In genomic region chr17:65484654-65485053, GRCm38 (mm10) we compare ENCODE assay signal across 18 mouse cellular contexts. TPM values are rescaled to one million over a fixed set of nuclear protein-coding genes. Genes with fewer than 3 reads are reported as not detected.
"Had no signal": no experiment of that assay in that cellular context is flagged by ENCODE, and none has a peak within 500 bp of the region (broad histone marks: within the 10 kb centered on the region; RNA-seq: fewer than 3 reads in every experiment).

No protein-coding gene starts in this region.

- H3K9ac ChIP-seq: liver, embryonic 15.5 days; neural tube, embryonic 12.5 days had no signal

- H3K4me2 ChIP-seq: liver, embryonic 11.5 days; liver, embryonic 15.5 days; neural tube, embryonic 12.5 days had no signal

- H3K4me1 ChIP-seq: liver, embryonic 15.5 days; midbrain, embryonic 10.5 days; neural tube, embryonic 12.5 days had no signal

- H3K9me3 ChIP-seq: liver, embryonic 15.5 days; midbrain, embryonic 10.5 days; neural tube, embryonic 12.5 days had no signal

- DNase-seq: kidney, postnatal 25 days; layer of hippocampus, postnatal 36 days; lung, adult 2 months; lung, postnatal 4 days; midbrain, embryonic 14.5 days; right cerebral cortex, postnatal 14 days; thymus, postnatal 36 days had no signal

- H3K36me3 ChIP-seq: liver, embryonic 15.5 days; midbrain, embryonic 10.5 days; neural tube, embryonic 12.5 days had no signal

- ATAC-seq: hindbrain, postnatal 0 days; lung, postnatal 0 days had no signal

- H3K4me3 ChIP-seq: liver, embryonic 15.5 days; midbrain, embryonic 10.5 days; myocyte; neural tube, embryonic 12.5 days had no signal

- H3K27me3 ChIP-seq: liver, embryonic 15.5 days; neural tube, embryonic 12.5 days had no signal

- H3K27ac ChIP-seq: hindbrain, postnatal 0 days; liver, embryonic 15.5 days; midbrain, embryonic 10.5 days; neural tube, embryonic 12.5 days had no signal

RNA-seq across cellular contexts. Expression of gene Tmem232, which starts 55.9 kb away (rescaled TPM):
- polyA plus RNA-seq: intestine, embryonic 14.5 days; kidney, embryonic 14.5 days; liver, embryonic 11.5 days; liver, embryonic 15.5 days; midbrain, embryonic 10.5 days; midbrain, embryonic 14.5 days; myocyte; stomach, embryonic 16.5 days; thymus, postnatal 0 days had no signal
